Mouse (Mus musculus) liver, adult 2 months (tissue): Measurements from ENCODE around the gene Fbrsl1.

Experiments used
- CTCF ChIP-seq: fragments of 200-500 bp; IDR thresholded peaks from 2 replicates; pipeline ENCODE4 v1.5.1; 2011; ENCODE audit warnings: low read depth, low read length, control low read depth
- POLR2A ChIP-seq: fragments of 200-500 bp; IDR thresholded peaks from 2 replicates; pipeline ENCODE4 v1.6.1; 2011; ENCODE audit warnings: low read length, control low read depth; ENCODE audit not compliant: insufficient read depth; ENCODE audit errors: extremely low read depth

DNA sequence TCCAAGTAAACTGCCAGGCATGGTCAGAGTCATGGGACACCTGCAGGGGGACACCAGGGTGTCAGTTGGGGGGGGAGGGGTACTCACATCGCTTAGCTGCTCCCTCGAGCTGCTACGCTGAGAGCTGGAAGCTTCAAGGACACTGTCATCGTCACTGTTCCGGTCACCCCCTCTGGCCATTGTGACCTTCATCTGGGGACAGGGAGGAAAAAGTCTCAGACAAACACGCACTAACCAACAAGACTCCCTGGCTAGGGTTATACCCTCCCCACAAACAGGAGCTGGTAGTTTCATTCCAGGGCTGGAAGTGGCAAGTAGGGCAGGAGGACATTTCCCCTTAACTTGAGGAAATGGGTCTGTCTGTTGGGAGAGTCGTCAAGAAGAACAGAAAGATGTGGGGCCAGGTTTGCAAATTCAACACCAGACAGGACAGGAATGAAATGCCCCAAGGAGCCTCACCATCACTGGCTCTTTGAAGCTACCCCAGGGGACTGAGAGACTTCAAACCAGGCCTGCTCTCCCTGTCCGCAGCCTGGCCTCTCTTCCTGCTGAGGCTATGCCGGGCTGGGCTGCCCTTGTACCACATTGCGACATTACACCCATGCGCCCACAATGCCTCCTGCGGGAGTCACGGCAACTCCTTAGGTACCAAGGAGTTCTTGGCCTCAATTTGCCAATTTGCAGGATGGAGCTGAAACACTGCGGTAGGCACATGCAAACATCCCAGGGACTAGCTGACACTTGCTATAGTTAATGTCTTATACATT, 30.4 kb downstream of the Fbrsl1 start:
- TF ChIP-seq CTCF (no peak), POLR2A (no peak)
